ENCODE assay signal across 9 mouse cellular contexts in genomic region chr5:113155133-113155532, GRCm38 (mm10).
DNase-seq lines count a peak whose midpoint lies in the region; ATAC-seq and TF ChIP-seq lines count a peak whose summit lies in the region.
"Had no signal": no experiment of that assay in that cellular context is flagged by ENCODE, and none has a peak within 500 bp of the region (broad histone marks: within the 10 kb centered on the region; RNA-seq: fewer than 3 reads in every experiment).

No protein-coding gene starts in this region.

- H3K27me3 ChIP-seq in C2C12 (ENCODE audit: control insufficient read depth, insufficient read depth, insufficient read length) = no peaks in the 10 kb centered on the region
- H3K27me3 ChIP-seq in lung, embryonic 14.5 days (ENCODE audit: insufficient read depth, low read length) = no peaks in the 10 kb centered on the region
- H3K27me3 ChIP-seq: hindbrain, embryonic 15.5 days had no signal

- H3K9me3 ChIP-seq in lung, embryonic 14.5 days (ENCODE audit: low read depth, low read length) = no peaks in the 10 kb centered on the region
- H3K9me3 ChIP-seq: hindbrain, embryonic 15.5 days had no signal

- intact Hi-C loops in gastrocnemius, postnatal 14 days (cut with DNase I; ENCODE audit: low total_unique reads) = loop anchor here (5.0 kb wide), 1 partner anchor 58 kb away; no protein-coding TSS in a partner anchor

- H3K36me3 ChIP-seq in C2C12 (ENCODE audit: control insufficient read depth, insufficient read depth) = no peaks in the 10 kb centered on the region
- no peaks in the 10 kb centered on the region for H3K36me3 ChIP-seq in lung, embryonic 14.5 days (ENCODE audit: insufficient read depth)
- H3K36me3 ChIP-seq: hindbrain, embryonic 15.5 days had no signal

- H3K9ac ChIP-seq in lung, embryonic 14.5 days = no peak overlapping the region; the same call in 1 of the 2 replicates
- H3K9ac ChIP-seq: hindbrain, embryonic 15.5 days had no signal

- H3K27ac ChIP-seq in lung, embryonic 14.5 days (ENCODE audit: low read depth) = no peak overlapping the region
- H3K27ac ChIP-seq: hindbrain, embryonic 15.5 days had no signal

- peak; percentile 68 for TF ChIP-seq CTCF in C2C12 (IDR thresholded peaks at IDR 0.05; ENCODE audit: control insufficient read depth, insufficient read depth, insufficient read length)
- peak; percentile 99 for TF ChIP-seq CTCF in lung, embryonic 14.5 days (IDR thresholded peaks at IDR 0.05; ENCODE audit: low read depth)

- peaks cover 27% of the 10 kb centered on the region for H3K4me1 ChIP-seq in lung, embryonic 14.5 days (ENCODE audit: insufficient read depth)

- ATAC-seq in lung, embryonic 14.5 days (ENCODE audit: insufficient read depth) = no peak

- H3K4me3 ChIP-seq in C2C12 (ENCODE audit: insufficient read depth, poor library complexity, severe bottlenecking) = no peak overlapping the region
- no peak overlapping the region for H3K4me3 ChIP-seq in lung, embryonic 14.5 days (ENCODE audit: low read depth, low read length)
- H3K4me3 ChIP-seq: hindbrain, embryonic 15.5 days had no signal

- peaks cover 36% of the 10 kb centered on the region for H3K79me2 ChIP-seq in C2C12 (ENCODE audit: control insufficient read depth, insufficient read depth)

- peaks cover 3% of the 10 kb centered on the region for H3K79me3 ChIP-seq in C2C12 (ENCODE audit: low read depth)

- WGBS in lung, embryonic 14.5 days = 4% methylated on average over 8 of the region's 8 CpGs

- DNase-seq in MN1 (ENCODE audit: low spot score) (peak; percentile 84), adipocyte (ENCODE audit: low spot score) (no peak)
- peak; percentile 90 to 92 for DNase-seq in cerebellum, postnatal 14 days
- DNase-seq in gastrocnemius, postnatal 14 days = peak; percentile 78
- DNase-seq in kidney, postnatal 4 days = peak; percentile 89 to 91
- DNase-seq in lung, embryonic 14.5 days = peak; percentile 90
- DNase-seq in right cerebral cortex, postnatal 14 days = peak; percentile 81

- H3ac ChIP-seq in C2C12 (ENCODE audit: control insufficient read depth, insufficient read length, low read depth) = no peak overlapping the region

- H3K4me2 ChIP-seq in lung, embryonic 14.5 days = no peak overlapping the region
- H3K4me2 ChIP-seq: hindbrain, embryonic 15.5 days had no signal

TF ChIP-seq in C2C12, 6 proteins besides CTCF, POLR2A, EP300 and RAD21:
- no peak for TF ChIP-seq CEBPB (IDR thresholded peaks at IDR 0.05; ENCODE audit: low read depth)
- TF ChIP-seq FOSL1 (IDR thresholded peaks at IDR 0.05; ENCODE audit: insufficient read depth, low read length, poor library complexity, severe bottlenecking) = no peak
- no peak for TF ChIP-seq MYOD1 (IDR thresholded peaks at IDR 0.05; ENCODE audit: control insufficient read depth, insufficient read length, low read depth)
